Mouse (Mus musculus) cerebellum, adult 2 months (tissue): ENCODE results near the gene Timm10b.

Experiments
- CTCF ChIP-seq: fragments of 200-500 bp; IDR thresholded peaks from 2 replicates; pipeline ENCODE4 v1.5.1; 2011; ENCODE audit warnings: low read depth, mild to moderate bottlenecking, control low read depth, low read length, moderate library complexity, borderline replicate concordance; ENCODE audit not compliant: insufficient read depth
- POLR2A ChIP-seq: fragments of 200-500 bp; IDR thresholded peaks from 2 replicates; pipeline ENCODE4 v1.6.1; 2011; ENCODE audit warnings: low read length, control low read depth, borderline replicate concordance; ENCODE audit not compliant: insufficient read depth

- TF ChIP-seq POLR2A (peak; percentile 83), CTCF (no peak)
Observed at GRCm38 (mm10) chr7:105640233-105640893, 507 bp downstream of the Timm10b start, which contains the start of the genes Arfip2 and Gm45799.
